Mouse (Mus musculus) CH12.LX (cell line): ENCODE data around the gene Ghdc. TPM values are rescaled to one million over a fixed set of nuclear protein-coding genes. Genes with fewer than 3 reads are reported as not detected.

Experiments used
- DNase-seq: peaks from one replicate; pipeline ENCODE4 v3.0.0-alpha.2; 2013; ENCODE audit errors: extremely low read depth
- H3K27ac ChIP-seq: 2 replicates; pipeline ENCODE4 v1.5.1; 2012; ENCODE audit warnings: low read depth, mild to moderate bottlenecking, control low read depth, moderate library complexity; ENCODE audit not compliant: insufficient read depth
- H3K27me3 ChIP-seq: replicated peaks from 2 replicates; pipeline ENCODE3; 2012; ENCODE audit warnings: inconsistent platforms
- H3K36me3 ChIP-seq, 2 experiments: replicated peaks in 1 of 2; 2 replicates each; pipeline versions ENCODE3 to v1.6.1; 2012; ENCODE audit warnings: inconsistent platforms in 1 of 2, low read length in 1 of 2, mild to moderate bottlenecking in 1 of 2, mixed read lengths in 1 of 2, moderate library complexity in 1 of 2; ENCODE audit not compliant: control insufficient read depth in 1 of 2, insufficient read depth in 1 of 2
- H3K4me1 ChIP-seq, 2 experiments: 2 replicates each; pipeline ENCODE4 v1.6.1; 2012; ENCODE audit warnings: inconsistent platforms in 1 of 2, moderate library complexity in 1 of 2; ENCODE audit not compliant: insufficient read depth in 2 of 2, control insufficient read depth in 1 of 2
- H3K4me2 ChIP-seq: 2 replicates; pipeline ENCODE4 v1.6.1; 2012; ENCODE audit warnings: low read depth, mild to moderate bottlenecking, control low read depth; ENCODE audit not compliant: poor library complexity, insufficient read depth, severe bottlenecking
- H3K4me3 ChIP-seq, 3 experiments: fragments of 150-350 bp in 1 of 3; sonication (generic) in 1 of 3; replicated peaks in 1 of 3; 2 replicates each; pipeline versions ENCODE3 to v1.5.1; 2011 to 2012; ENCODE audit warnings: low read depth in 2 of 3, low read length in 2 of 3, mild to moderate bottlenecking in 2 of 3, moderate library complexity in 2 of 3, control low read depth in 1 of 3, improper control_type of control experiment in 1 of 3, inconsistent platforms in 1 of 3, mixed read lengths in 1 of 3; ENCODE audit not compliant: poor library complexity in 1 of 3
- H3K79me2 ChIP-seq: replicated peaks from 2 replicates; pipeline ENCODE4 v1.6.1; 2012; ENCODE audit warnings: mild to moderate bottlenecking, moderate library complexity; ENCODE audit not compliant: control insufficient read depth, poor library complexity, insufficient read depth, severe bottlenecking; ENCODE audit errors: extremely low read depth
- H3K9ac ChIP-seq: 2 replicates; pipeline ENCODE4 v1.6.1; 2012; ENCODE audit warnings: low read depth, mild to moderate bottlenecking, control low read depth, moderate library complexity; ENCODE audit not compliant: insufficient read depth
- H3K9me3 ChIP-seq: replicated peaks from 2 replicates; pipeline ENCODE3; 2012; ENCODE audit warnings: low read length, inconsistent platforms, mixed read lengths
- CHD1 ChIP-seq: IDR thresholded peaks from 2 replicates; pipeline ENCODE4 v1.6.1; 2012; ENCODE audit warnings: low read depth, low read length, improper control_type of control experiment, inconsistent platforms
- CHD2 ChIP-seq: IDR thresholded peaks from 2 replicates; pipeline ENCODE4 v1.6.1; 2011; ENCODE audit warnings: low read length, improper control_type of control experiment
- CTCF ChIP-seq, 2 experiments: IDR thresholded peaks in 1 of 2; conservative IDR thresholded peaks in 1 of 2; 2 replicates each; pipeline ENCODE4 v1.5.1; 2011 to 2012; ENCODE audit warnings: low read depth in 2 of 2, low read length in 2 of 2, improper control_type of control experiment in 1 of 2, inconsistent platforms in 1 of 2, mild to moderate bottlenecking in 1 of 2, moderate library complexity in 1 of 2
- E2F4 ChIP-seq: IDR thresholded peaks from 2 replicates; pipeline ENCODE4 v1.6.1; 2011; ENCODE audit warnings: low read depth, low read length, improper control_type of control experiment; ENCODE audit not compliant: insufficient replicate concordance
- ELF1 ChIP-seq: IDR thresholded peaks from 2 replicates; pipeline ENCODE4 v1.6.1; 2014; ENCODE audit warnings: low read depth, mild to moderate bottlenecking, inconsistent platforms, low read length, improper control_type of control experiment
- ETS1 ChIP-seq: conservative IDR thresholded peaks from 2 replicates; pipeline ENCODE4 v1.6.1; 2012; ENCODE audit warnings: low read depth, mild to moderate bottlenecking, inconsistent platforms, low read length, improper control_type of control experiment, moderate library complexity
- GABPA ChIP-seq: IDR thresholded peaks from 2 replicates; pipeline ENCODE4 v1.6.1; 2012; ENCODE audit warnings: low read depth, low read length, improper control_type of control experiment, inconsistent platforms; ENCODE audit not compliant: insufficient replicate concordance
- JUN ChIP-seq: IDR thresholded peaks from 2 replicates; pipeline ENCODE4 v1.6.1; 2011; ENCODE audit warnings: low read depth, mild to moderate bottlenecking, low read length, improper control_type of control experiment, moderate library complexity; ENCODE audit not compliant: insufficient read depth
- JUND ChIP-seq: conservative IDR thresholded peaks from 2 replicates; pipeline ENCODE4 v1.6.1; 2011; ENCODE audit warnings: low read depth, low read length, improper control_type of control experiment
- MAFK ChIP-seq: IDR thresholded peaks from 2 replicates; pipeline ENCODE4 v1.6.1; 2011; ENCODE audit warnings: low read length, improper control_type of control experiment; ENCODE audit not compliant: insufficient replicate concordance
- MAX ChIP-seq: IDR thresholded peaks from 2 replicates; pipeline ENCODE4 v1.6.1; 2011; ENCODE audit warnings: low read length, improper control_type of control experiment
- MXI1 ChIP-seq: IDR thresholded peaks from 2 replicates; pipeline ENCODE4 v1.6.1; 2011; ENCODE audit warnings: mild to moderate bottlenecking, low read depth, low read length, improper control_type of control experiment
- MYC ChIP-seq: IDR thresholded peaks from 2 replicates; pipeline ENCODE4 v1.6.1; 2011; ENCODE audit warnings: low read depth, mild to moderate bottlenecking, improper control_type of control experiment, low read length
- NELFE ChIP-seq: IDR thresholded peaks from 2 replicates; pipeline ENCODE4 v1.6.1; 2011; ENCODE audit warnings: low read depth, low read length, improper control_type of control experiment
- NRF1 ChIP-seq: IDR thresholded peaks from 2 replicates; pipeline ENCODE4 v1.6.1; 2014; ENCODE audit warnings: low read depth, mild to moderate bottlenecking, inconsistent platforms, low read length, improper control_type of control experiment, moderate library complexity
- PAX5 ChIP-seq: IDR thresholded peaks from 2 replicates; pipeline ENCODE4 v1.6.1; 2012; ENCODE audit warnings: low read length, inconsistent platforms, mixed read lengths
- POLR2AphosphoS2 ChIP-seq: IDR thresholded peaks from 2 replicates; pipeline ENCODE4 v1.6.1; 2011; ENCODE audit warnings: low read depth, low read length, improper control_type of control experiment
- RAD21 ChIP-seq: IDR thresholded peaks from 2 replicates; pipeline ENCODE4 v1.6.1; 2011; ENCODE audit warnings: low read depth, mild to moderate bottlenecking, low read length, improper control_type of control experiment, moderate library complexity
- RCOR1 ChIP-seq: conservative IDR thresholded peaks from 2 replicates; pipeline ENCODE4 v1.6.1; 2012; ENCODE audit warnings: low read depth, mild to moderate bottlenecking, inconsistent platforms, low read length, improper control_type of control experiment
- SIN3A ChIP-seq: IDR thresholded peaks from 2 replicates; pipeline ENCODE4 v1.6.1; 2012; ENCODE audit warnings: low read length, improper control_type of control experiment, inconsistent platforms
- TBP ChIP-seq: conservative IDR thresholded peaks from 2 replicates; pipeline ENCODE4 v1.6.1; 2011; ENCODE audit warnings: low read depth, low read length, improper control_type of control experiment
- TCF12 ChIP-seq: IDR thresholded peaks from 2 replicates; pipeline ENCODE4 v1.6.1; 2014; ENCODE audit warnings: low read depth, mild to moderate bottlenecking, inconsistent platforms, low read length, improper control_type of control experiment
- UBTF ChIP-seq: IDR thresholded peaks from 2 replicates; pipeline ENCODE4 v1.6.1; 2012; ENCODE audit warnings: low read depth, mild to moderate bottlenecking, inconsistent platforms, low read length, improper control_type of control experiment, moderate library complexity
- USF1 ChIP-seq: IDR thresholded peaks from 2 replicates; pipeline ENCODE4 v1.6.1; 2014; ENCODE audit warnings: low read depth, mild to moderate bottlenecking, inconsistent platforms, low read length, improper control_type of control experiment
- USF2 ChIP-seq: conservative IDR thresholded peaks from 2 replicates; pipeline ENCODE4 v1.6.1; 2011; ENCODE audit warnings: low read depth, low read length, improper control_type of control experiment
- ZKSCAN1 ChIP-seq: IDR thresholded peaks from 2 replicates; pipeline ENCODE4 v1.6.1; 2012; ENCODE audit warnings: low read depth, inconsistent platforms, low read length, improper control_type of control experiment, borderline replicate concordance
- ZMIZ1 ChIP-seq: IDR thresholded peaks from 2 replicates; pipeline ENCODE4 v1.6.1; 2012; ENCODE audit warnings: low read depth, mild to moderate bottlenecking, inconsistent platforms, low read length, improper control_type of control experiment
- dilution Hi-C: fragments of 300-500 bp; cut with MboI; formaldehyde crosslinking; loops from 2 replicates; pipeline ENCODE4 v1.14.3; 2020; ENCODE audit warnings: low sequenced_read_pairs; ENCODE audit not compliant: extremely low pct_unique_long_range_greater_than_20kb, extremely low pct_ligation_motif_present
- in situ Hi-C: fragments of 300-500 bp; cut with MboI; formaldehyde crosslinking; loops from 3 replicates; pipeline ENCODE4 v1.14.3; 2019; ENCODE audit warnings: low sequenced_read_pairs, low pct_ligation_motif_present, low pct_unique_long_range_greater_than_20kb, mixed read lengths
- polyA plus RNA-seq: library from polyadenylated mRNA; unstranded; fragments of >175 nt; gene quantifications from 2 replicates; pipeline ENCODE4 v1.2.1, GENCODE M21; 2012; ENCODE audit warnings: low read depth; ENCODE audit not compliant: insufficient read length
- total RNA-seq, 2 experiments: library from RNA; depleted of rRNA; stranded (reverse); fragments of 300-350 nt in 1 of 2; fragments of >200 nt in 1 of 2; gene quantifications; 2 replicates each; pipeline ENCODE4 v1.2.3; 2012 to 2014

Ghdc gene
- total and polyA plus RNA-seq, 3 experiments = 10.9 to 17.9 (median 16.6) TPM

- no peak overlapping the region for H3K4me3 ChIP-seq
- peaks cover 24 to 73% of the 10 kb centered on the region in 2 experiments for H3K36me3 ChIP-seq
- no peak overlapping the region for H3K9ac ChIP-seq
- peaks cover 0 to 7% of the 10 kb centered on the region in 2 experiments; a peak in 1 of 4 replicates for H3K4me1 ChIP-seq
- H3K4me2 ChIP-seq = no peak overlapping the region
- TF ChIP-seq ELF1 (no peak), CTCF (conservative IDR thresholded peaks at IDR 0.05 in 1 of 2, IDR thresholded peaks at IDR 0.05 in 1 of 2; ENCODE audit: low read depth in 2 of 2, low read length in 2 of 2) (no peak), CHD2 (no peak), MAFK (no peak), JUND (no peak), NELFE (no peak), MXI1 (no peak), SIN3A (no peak), MAX (no peak), POLR2AphosphoS2 (no peak), ZKSCAN1 (no peak), PAX5 (no peak), E2F4 (no peak), UBTF (no peak), USF2 (no peak), ZMIZ1 (no peak), USF1 (no peak), MYC (no peak), TBP (no peak)
- H3K79me2 ChIP-seq = no peaks in the 10 kb centered on the region
- no peaks in the 10 kb centered on the region for H3K9me3 ChIP-seq
- no peaks in the 10 kb centered on the region for H3K27me3 ChIP-seq
- H3K27ac ChIP-seq = no peak overlapping the region
- in situ Hi-C loops (no loop called here), dilution Hi-C loops (no loop called here)
- peak; percentile 16 for DNase-seq
Observed at GRCm38 (mm10) chr11:100789702-100790101, 18.9 kb upstream of the Ghdc start.

- in situ Hi-C loops = no loop called here
- Histone ChIP-seq H3K4me1 (peaks cover 0 to 7% of the 10 kb centered on the region in 2 experiments; a peak in 1 of 4 replicates), H3K9me3 (no peaks in the 10 kb centered on the region), H3K4me2 (no peak overlapping the region), H3K9ac (no peak overlapping the region), H3K27ac (no peak overlapping the region)
- DNase-seq = no peak
- dilution Hi-C loops = no loop called here
- TF ChIP-seq RCOR1 (no peak), USF1 (no peak), UBTF (no peak), MYC (no peak), USF2 (no peak), MAFK (no peak), MAX (no peak), POLR2AphosphoS2 (no peak), TCF12 (no peak), GABPA (no peak), NRF1 (no peak), CHD1 (no peak), ETS1 (no peak), SIN3A (no peak), E2F4 (no peak), RAD21 (no peak), CHD2 (no peak), ZMIZ1 (no peak), JUN (no peak)
- TF ChIP-seq, all 38 proteins: peak for 0
- H3K36me3 ChIP-seq = peaks cover 33 to 81% of the 10 kb centered on the region in 2 experiments
- H3K27me3 ChIP-seq = no peaks in the 10 kb centered on the region
- H3K4me3 ChIP-seq = no peak overlapping the region
- H3K79me2 ChIP-seq = no peaks in the 10 kb centered on the region
Observed at GRCm38 (mm10) chr11:100785774-100786173, 15.0 kb upstream of the Ghdc start.
